Mouse (Mus musculus): Measurements from ENCODE around the gene Adam8. TPM values are rescaled to one million over a fixed set of nuclear protein-coding genes. Genes with fewer than 3 reads are reported as not detected.

Gene Adam8
- polyA plus RNA-seq, 1 experiment from 2014 or later = 0.61 TPM

DNA sequence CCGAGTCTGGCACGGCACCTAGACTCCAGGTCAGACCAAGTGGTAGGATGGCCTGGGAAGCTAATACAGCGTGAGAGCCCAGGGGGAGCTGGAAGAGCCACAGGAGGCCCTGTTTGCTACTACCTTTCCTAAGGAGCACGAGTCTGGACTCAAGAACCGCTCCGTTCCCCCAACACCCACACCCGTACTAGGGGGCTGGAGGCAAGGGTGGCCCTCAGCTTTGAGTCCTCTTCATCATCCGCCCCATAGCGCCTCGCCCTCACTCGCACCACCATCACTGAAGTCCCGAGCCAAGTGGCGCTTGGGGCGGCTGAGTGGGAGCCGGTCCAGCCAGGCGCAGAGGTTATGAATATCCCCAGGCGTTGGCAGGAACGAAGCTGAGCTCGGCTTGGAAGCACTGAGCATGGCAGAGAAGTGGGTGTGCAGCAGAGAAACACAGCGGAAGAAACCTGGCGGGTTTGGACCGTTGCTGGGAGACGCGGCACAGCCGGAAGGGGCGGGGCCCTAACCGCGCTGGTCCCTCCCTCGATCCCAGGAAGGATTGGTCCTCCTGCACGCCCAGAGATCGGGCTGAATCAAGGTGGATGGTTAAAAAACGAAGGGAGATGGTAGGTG is 14.0 kb downstream of the Adam8 start, which contains the start of gene 6430531B16Rik:
6430531B16Rik (minus strand) TSS at position 478 of the 615 bp plus-strand sequence.
- 6% methylated on average over 32 of the region's 32 CpGs for WGBS (ENCODE audit: insufficient replicate concordance)
- Histone ChIP-seq H3K9ac (no peak within 1 kb of the TSS), H3K27ac (no peak within 1 kb of the TSS), H3K4me2 (peak within 1 kb of the TSS; percentile 84), H3K4me1 (peaks cover 19% of the 10 kb centered on the region), H3K36me3 (no peaks in the 10 kb centered on the region), H3K4me3 (peak within 1 kb of the TSS; percentile 60), H3K27me3 (replicated peaks) (peaks cover 19% of the 10 kb centered on the region), H3K9me3 (replicated peaks) (no peaks in the 10 kb centered on the region)
- peak; percentile 75 for ATAC-seq

DNA sequence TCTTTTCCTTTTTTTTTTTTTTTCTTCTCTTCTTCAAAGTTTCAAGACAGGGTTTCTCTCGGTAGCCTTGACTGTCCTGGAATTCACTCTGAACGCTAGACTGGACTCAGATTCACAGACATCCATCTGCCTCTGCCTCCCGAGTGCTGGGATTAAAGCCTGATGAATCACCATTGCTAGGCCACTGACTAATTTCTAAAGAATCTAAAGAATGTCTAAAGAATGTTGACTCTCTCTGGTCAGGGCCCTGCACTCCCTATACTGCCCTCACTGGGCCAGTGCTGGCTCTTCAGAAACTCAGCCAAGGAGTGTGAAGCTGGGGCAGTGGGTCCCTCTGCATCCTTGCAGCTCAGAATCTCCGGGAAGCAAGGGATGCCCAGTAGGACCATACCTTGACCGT is 16.9 kb downstream of the Adam8 start:
- no peak overlapping the region for H3K9ac ChIP-seq
- H3K4me3 ChIP-seq = no peak overlapping the region
- H3K27ac ChIP-seq = no peak overlapping the region
- ATAC-seq = no peak
- peaks cover 19% of the 10 kb centered on the region for H3K4me1 ChIP-seq
- peaks cover 19% of the 10 kb centered on the region for H3K27me3 ChIP-seq (replicated peaks)
- no peak overlapping the region for H3K4me2 ChIP-seq
- 53% methylated on average over 5 of the region's 5 CpGs for WGBS (ENCODE audit: insufficient replicate concordance)
- H3K36me3 ChIP-seq = no peaks in the 10 kb centered on the region
- no peaks in the 10 kb centered on the region for H3K9me3 ChIP-seq (replicated peaks)

DNA sequence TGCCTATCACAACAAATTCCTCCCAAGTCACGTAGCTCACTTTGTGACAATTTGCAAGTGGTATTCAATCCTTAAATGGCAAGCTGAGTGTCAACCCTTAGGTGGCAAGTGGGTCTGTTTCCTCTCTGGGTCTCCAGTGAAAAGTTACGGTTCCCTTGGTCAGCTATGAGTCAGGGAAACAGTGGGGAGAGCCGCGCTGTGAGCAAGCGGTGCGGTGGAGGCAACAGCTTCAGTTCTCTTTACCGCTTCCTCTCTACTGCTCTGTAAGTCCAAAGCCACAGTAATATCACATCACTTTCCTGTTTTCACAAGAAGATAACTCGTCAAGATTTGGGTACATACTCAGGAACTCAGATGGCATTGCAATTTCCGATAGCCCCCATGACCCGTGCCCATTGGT is 18.1 kb downstream of the Adam8 start:
- no peak for ATAC-seq
- Histone ChIP-seq H3K4me2 (no peak overlapping the region), H3K36me3 (no peaks in the 10 kb centered on the region), H3K4me3 (no peak overlapping the region), H3K4me1 (peaks cover 13% of the 10 kb centered on the region), H3K9me3 (replicated peaks) (no peaks in the 10 kb centered on the region), H3K27ac (no peak overlapping the region), H3K27me3 (replicated peaks) (peaks cover 14% of the 10 kb centered on the region), H3K9ac (no peak overlapping the region)
- 41% methylated on average over 10 of the region's 10 CpGs for WGBS (ENCODE audit: insufficient replicate concordance)

DNA sequence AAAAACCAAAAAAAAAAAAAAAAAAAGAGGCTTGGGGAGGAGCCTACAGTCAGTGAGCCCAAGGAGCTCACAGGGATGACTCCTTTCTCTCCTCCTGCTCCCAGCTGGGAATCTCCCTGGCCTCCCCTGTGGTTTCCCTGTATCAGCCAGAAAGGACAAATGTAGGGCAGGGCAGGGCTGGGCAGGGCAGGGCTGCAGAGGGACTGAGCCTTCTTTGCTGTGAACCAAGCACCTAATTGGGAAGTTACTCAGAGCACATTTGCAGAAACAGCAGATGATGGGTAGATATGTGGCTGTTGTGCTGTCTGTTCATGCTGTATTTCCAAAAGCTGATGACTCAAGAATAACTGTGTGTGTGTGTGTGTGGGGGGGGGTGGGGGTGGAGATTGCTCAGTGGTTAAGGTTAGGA is 19.4 kb downstream of the Adam8 start:
- Histone ChIP-seq H3K9ac (no peak overlapping the region), H3K4me3 (no peak overlapping the region), H3K36me3 (no peaks in the 10 kb centered on the region), H3K4me2 (no peak overlapping the region), H3K27me3 (replicated peaks) (peaks cover 24% of the 10 kb centered on the region), H3K9me3 (replicated peaks) (no peaks in the 10 kb centered on the region), H3K4me1 (peaks cover 1% of the 10 kb centered on the region; the same call in 1 of the 2 replicates), H3K27ac (no peak overlapping the region)
- ATAC-seq = no peak

DNA sequence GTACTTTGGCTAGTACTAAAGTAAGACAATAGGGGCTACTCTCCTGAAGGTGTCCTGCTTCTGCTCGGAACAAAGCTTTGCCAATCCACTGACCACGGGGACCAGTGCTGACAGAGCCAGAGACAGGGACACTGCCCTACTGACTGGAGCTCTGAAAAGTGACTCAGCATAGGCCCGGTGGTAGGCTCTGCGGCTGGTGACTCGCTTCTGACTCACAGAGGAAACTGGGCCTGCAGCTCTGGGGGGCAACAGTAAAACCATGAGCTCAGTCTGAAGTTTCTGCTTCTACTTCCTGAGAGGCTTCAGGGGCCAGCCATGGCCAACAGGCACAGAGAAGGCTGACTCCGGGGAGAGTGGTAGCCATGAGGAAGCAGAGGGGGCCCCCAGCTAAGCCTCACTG is 20.9 kb downstream of the Adam8 start:
- Histone ChIP-seq H3K27me3 (replicated peaks) (peaks cover 23% of the 10 kb centered on the region), H3K36me3 (no peaks in the 10 kb centered on the region), H3K27ac (no peak overlapping the region), H3K4me1 (no peaks in the 10 kb centered on the region), H3K9ac (no peak overlapping the region), H3K4me3 (no peak overlapping the region), H3K4me2 (no peak overlapping the region), H3K9me3 (replicated peaks) (no peaks in the 10 kb centered on the region)
- WGBS (ENCODE audit: insufficient replicate concordance) = 25% methylated on average over 6 of the region's 6 CpGs
- peak; percentile 35; the same call in 1 of the 2 replicates for ATAC-seq

DNA sequence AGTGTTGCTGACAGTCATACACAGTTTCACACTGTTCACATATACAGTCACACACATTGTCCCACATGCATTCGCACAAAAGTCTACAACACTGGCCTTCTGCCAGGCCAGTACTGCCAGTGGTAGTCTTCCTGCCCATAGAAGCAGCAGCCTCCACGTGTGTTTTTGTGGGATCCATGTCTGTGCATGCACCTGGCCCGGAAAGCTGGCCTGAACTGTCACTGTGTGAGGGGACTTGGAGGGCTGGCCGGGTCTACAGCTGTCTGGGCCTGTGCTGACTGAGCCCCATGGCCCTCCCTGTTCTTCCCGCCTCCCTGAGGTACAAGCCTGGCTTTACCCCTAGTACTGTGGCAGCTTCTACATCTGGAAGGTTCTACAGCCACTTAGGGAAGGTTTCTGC is 21.4 kb downstream of the Adam8 start:
- H3K9ac ChIP-seq = no peak overlapping the region
- no peaks in the 10 kb centered on the region for H3K36me3 ChIP-seq
- no peak overlapping the region for H3K4me2 ChIP-seq
- no peak overlapping the region for H3K27ac ChIP-seq
- peak; percentile 22; the same call in 1 of the 2 replicates for ATAC-seq
- no peaks in the 10 kb centered on the region for H3K9me3 ChIP-seq (replicated peaks)
- H3K27me3 ChIP-seq (replicated peaks) = peaks cover 23% of the 10 kb centered on the region
- no peak overlapping the region for H3K4me3 ChIP-seq
- 67% methylated on average over 5 of the region's 5 CpGs for WGBS (ENCODE audit: insufficient replicate concordance)
- H3K4me1 ChIP-seq = no peaks in the 10 kb centered on the region

DNA sequence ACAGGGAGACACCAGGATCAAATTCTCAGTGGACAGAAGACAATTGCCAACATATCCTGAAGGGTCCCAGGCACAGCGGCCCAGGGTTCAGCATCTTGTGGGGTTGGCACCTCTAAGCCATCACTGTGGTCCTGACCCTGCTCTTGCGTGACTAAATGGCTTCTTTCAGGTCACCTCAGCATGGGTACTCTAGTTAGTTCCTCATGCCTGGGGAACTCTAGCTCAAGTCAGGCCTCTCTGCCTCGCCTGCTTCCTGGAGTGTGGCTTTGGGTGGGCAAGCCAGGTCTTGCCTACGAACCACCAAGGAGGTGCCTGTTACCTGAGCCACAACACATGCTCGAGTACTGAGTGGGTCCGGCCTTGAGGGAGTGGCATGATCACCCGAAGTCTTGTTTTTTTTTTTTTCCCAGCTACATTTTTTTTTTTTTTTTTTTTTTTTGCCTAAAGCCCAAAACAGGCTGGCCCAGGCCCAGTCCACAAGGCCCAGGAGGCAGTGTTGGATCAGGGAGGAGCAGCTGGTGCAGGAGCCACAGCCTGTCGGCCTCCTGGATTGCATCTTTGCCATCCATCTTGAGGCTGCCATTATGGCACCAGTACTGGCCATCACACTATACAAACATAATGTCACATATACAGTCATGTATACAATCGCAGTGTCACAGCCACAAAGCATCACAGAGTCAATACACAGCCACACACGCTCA is 22.0 kb downstream of the Adam8 start:
- Histone ChIP-seq H3K27me3 (replicated peaks) (peaks cover 23% of the 10 kb centered on the region), H3K9ac (no peak overlapping the region), H3K4me1 (no peaks in the 10 kb centered on the region), H3K9me3 (replicated peaks) (no peaks in the 10 kb centered on the region), H3K4me3 (no peak overlapping the region), H3K27ac (no peak overlapping the region), H3K4me2 (no peak overlapping the region), H3K36me3 (no peaks in the 10 kb centered on the region)
- WGBS (ENCODE audit: insufficient replicate concordance) = 70% methylated on average over 10 of the region's 10 CpGs
- ATAC-seq = no peak

DNA sequence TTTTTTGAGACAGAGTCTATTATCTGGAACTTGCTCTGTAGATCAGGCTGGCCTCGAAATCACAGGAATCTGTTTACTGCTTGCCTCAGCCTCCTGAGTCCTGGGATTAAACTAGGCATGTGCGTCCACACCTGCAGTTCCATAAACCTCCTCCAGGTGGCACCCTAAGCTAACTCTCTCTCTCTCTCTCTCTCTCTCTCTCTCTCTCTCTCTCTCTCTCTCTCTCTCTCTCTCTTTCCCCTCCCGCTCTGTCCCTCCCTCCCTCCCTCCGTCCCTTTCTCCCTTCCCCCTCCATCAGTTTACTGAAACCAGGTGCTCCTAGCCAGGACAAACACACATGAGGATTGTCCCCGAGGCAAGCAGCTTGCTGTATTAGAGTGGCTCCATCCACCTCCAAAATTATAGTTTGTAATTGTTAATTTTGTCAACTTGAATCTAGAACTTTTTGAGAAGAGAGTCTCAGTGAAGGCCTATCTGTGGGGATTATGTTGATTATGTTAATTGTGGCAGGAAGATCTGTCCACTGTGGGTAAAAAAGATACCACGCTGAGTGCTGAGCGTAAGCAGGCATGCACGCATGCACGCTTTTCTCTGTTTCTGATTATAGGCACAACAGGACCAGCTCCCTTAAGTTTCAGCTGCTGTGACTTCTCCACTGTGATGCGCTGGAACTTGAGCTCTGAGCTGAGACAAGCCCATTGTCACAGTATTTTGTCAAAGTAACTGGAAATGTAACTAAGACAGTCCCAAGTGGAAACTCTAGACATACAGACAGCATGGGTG is 22.8 kb downstream of the Adam8 start:
- H3K36me3 ChIP-seq = no peaks in the 10 kb centered on the region
- H3K27ac ChIP-seq = no peak overlapping the region
- ATAC-seq = no peak
- H3K9me3 ChIP-seq (replicated peaks) = no peaks in the 10 kb centered on the region
- no peak overlapping the region for H3K4me2 ChIP-seq
- no peak overlapping the region for H3K4me3 ChIP-seq
- no peak overlapping the region for H3K9ac ChIP-seq
- peaks cover 20% of the 10 kb centered on the region for H3K27me3 ChIP-seq (replicated peaks)
- 44% methylated on average over 10 of the region's 10 CpGs for WGBS (ENCODE audit: insufficient replicate concordance)
- H3K4me1 ChIP-seq = no peaks in the 10 kb centered on the region

DNA sequence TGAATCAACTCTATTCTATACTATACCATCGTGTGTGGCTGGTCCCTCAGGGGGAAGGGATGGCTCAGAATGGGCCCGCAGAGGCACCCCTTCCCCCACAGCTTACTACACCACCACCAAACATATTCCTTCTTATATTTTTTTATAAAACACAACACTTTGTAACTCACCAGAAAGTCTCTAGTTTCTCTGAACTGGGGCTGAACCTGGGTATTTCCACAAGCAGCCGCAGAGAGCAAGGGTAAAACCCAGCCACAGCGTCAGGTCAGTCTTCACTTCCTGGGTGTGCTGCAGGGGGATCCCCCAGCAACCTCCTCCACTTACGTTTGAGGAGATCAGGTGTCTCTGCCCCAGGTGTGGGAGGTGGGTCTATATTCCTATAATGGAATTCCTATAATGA is 23.9 kb downstream of the Adam8 start:
- Histone ChIP-seq H3K4me3 (no peak overlapping the region), H3K4me2 (no peak overlapping the region), H3K27ac (no peak overlapping the region), H3K9me3 (replicated peaks) (no peaks in the 10 kb centered on the region), H3K36me3 (no peaks in the 10 kb centered on the region), H3K9ac (no peak overlapping the region), H3K27me3 (replicated peaks) (peaks cover 20% of the 10 kb centered on the region), H3K4me1 (no peaks in the 10 kb centered on the region)
- ATAC-seq = no peak
- 49% methylated on average over 5 of the region's 5 CpGs for WGBS (ENCODE audit: insufficient replicate concordance)

DNA sequence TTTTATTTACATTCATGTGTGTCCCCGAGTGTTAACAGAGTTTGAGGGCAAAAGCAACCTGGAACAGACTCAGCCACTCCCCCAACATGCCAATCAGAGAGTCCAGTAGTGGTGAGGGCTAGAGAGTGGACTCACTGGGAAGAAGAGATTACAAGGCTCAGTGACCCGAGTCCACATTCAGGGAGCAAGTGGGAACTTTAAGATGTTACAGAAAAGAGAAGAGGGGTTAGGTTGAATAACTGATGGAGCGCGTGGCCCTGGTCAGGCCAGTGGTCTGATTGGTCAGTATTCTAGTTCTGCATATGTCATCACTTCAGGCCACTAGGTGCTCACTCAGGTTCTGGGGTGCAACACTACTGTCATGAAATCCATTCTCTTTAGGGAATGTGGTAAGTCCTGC is 25.2 kb downstream of the Adam8 start:
- Histone ChIP-seq H3K36me3 (no peaks in the 10 kb centered on the region), H3K4me3 (no peak overlapping the region), H3K27me3 (replicated peaks) (peaks cover 20% of the 10 kb centered on the region), H3K9ac (no peak overlapping the region), H3K27ac (no peak overlapping the region), H3K4me2 (no peak overlapping the region), H3K4me1 (no peaks in the 10 kb centered on the region), H3K9me3 (replicated peaks) (no peaks in the 10 kb centered on the region)
- 27% methylated on average over 4 of the region's 4 CpGs for WGBS (ENCODE audit: insufficient replicate concordance)
- ATAC-seq = no peak

DNA sequence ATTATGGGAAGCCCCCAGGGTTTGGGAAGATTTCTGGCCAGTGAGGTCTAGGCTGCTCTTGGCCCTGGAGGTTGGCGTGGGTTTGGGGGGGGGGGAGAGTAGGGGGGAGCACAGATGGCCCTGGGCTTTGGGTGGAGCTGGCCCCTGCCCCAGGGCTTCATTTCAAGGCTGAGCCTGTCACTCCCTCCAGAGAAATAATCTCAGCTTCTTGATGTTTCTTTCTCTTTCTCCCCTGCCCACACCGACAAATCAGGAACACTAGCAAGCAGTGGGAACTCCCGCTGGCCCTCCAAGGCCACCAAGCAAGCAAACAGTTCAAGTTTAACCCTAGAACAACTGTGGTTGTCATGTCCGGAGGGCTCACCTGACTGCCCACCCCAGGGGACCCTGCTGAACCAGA is 28.5 kb downstream of the Adam8 start:
- WGBS (ENCODE audit: insufficient replicate concordance) = 51% methylated on average over 4 of the region's 4 CpGs
- Histone ChIP-seq H3K27me3 (replicated peaks) (peaks cover 28% of the 10 kb centered on the region), H3K4me1 (no peaks in the 10 kb centered on the region), H3K4me2 (no peak overlapping the region), H3K9me3 (replicated peaks) (no peaks in the 10 kb centered on the region), H3K9ac (no peak overlapping the region), H3K27ac (no peak overlapping the region), H3K4me3 (no peak overlapping the region), H3K36me3 (no peaks in the 10 kb centered on the region)
- ATAC-seq = no peak

DNA sequence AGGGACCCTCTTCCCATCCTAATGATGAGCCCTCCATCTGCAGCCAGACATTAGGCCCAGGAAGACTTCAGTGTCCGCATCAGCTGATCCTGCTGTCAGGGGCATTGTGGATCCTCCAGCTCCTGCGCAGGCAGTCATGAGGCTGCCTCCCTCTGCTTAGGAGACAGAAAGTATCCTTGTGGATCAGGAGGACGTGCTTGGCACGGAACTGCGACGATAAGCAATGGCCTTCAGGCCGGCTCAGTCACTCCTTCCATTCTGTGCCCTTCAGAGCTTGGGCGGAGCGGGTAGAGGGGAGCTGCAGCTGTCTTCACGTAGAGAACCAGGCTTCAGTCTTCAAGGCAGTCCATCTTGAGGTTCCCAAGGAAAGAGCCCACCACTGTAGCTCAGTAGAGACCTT is 31.2 kb downstream of the Adam8 start:
- no peak overlapping the region for H3K9ac ChIP-seq
- H3K4me1 ChIP-seq = peaks cover 8% of the 10 kb centered on the region
- H3K36me3 ChIP-seq = no peaks in the 10 kb centered on the region
- H3K4me3 ChIP-seq = no peak overlapping the region
- no peaks in the 10 kb centered on the region for H3K9me3 ChIP-seq (replicated peaks)
- 76% methylated on average over 10 of the region's 10 CpGs for WGBS (ENCODE audit: insufficient replicate concordance)
- H3K27me3 ChIP-seq (replicated peaks) = peaks cover 37% of the 10 kb centered on the region
- no peak overlapping the region for H3K27ac ChIP-seq
- no peak overlapping the region for H3K4me2 ChIP-seq
- ATAC-seq = no peak
